Mouse (Mus musculus) small intestine, adult 2 months (tissue): ENCODE measurements at regions not wholly inside any gene's neighbourhood (a gene's known extent, or its start where the extent isn't known, plus 50 kb on each side); places are given as distances from the start of the nearest gene placed in this dataset.

Experiments used
- H3K27ac ChIP-seq: fragments of 200-500 bp; 2 replicates; pipeline ENCODE4 v1.5.1; 2012; ENCODE audit warnings: low read depth, low read length, control low read depth, inconsistent platforms; ENCODE audit not compliant: insufficient read depth
- H3K27me3 ChIP-seq: fragments of 200-500 bp; 2 replicates; pipeline ENCODE4 v1.6.1; 2012; ENCODE audit warnings: mild to moderate bottlenecking, moderate library complexity, low read length, inconsistent platforms; ENCODE audit not compliant: control insufficient read depth, insufficient read depth
- H3K36me3 ChIP-seq: fragments of 200-500 bp; 2 replicates; pipeline ENCODE4 v1.6.1; 2012; ENCODE audit warnings: mild to moderate bottlenecking, low read length, control low read depth, inconsistent platforms; ENCODE audit not compliant: control insufficient read depth, insufficient read depth
- H3K4me1 ChIP-seq: fragments of 200-500 bp; 2 replicates; pipeline ENCODE4 v1.6.1; 2012; ENCODE audit warnings: low read length, inconsistent platforms, mixed read lengths; ENCODE audit not compliant: control insufficient read depth, insufficient read depth, insufficient read length
- H3K4me3 ChIP-seq: fragments of 200-500 bp; 2 replicates; pipeline ENCODE4 v1.5.1; 2012; ENCODE audit warnings: low read depth, mild to moderate bottlenecking, control low read depth, inconsistent platforms, low read length, moderate library complexity
- CTCF ChIP-seq: fragments of 200-500 bp; IDR thresholded peaks from 2 replicates; pipeline ENCODE4 v1.5.1; 2012; ENCODE audit warnings: low read depth, mild to moderate bottlenecking, control low read depth, inconsistent platforms, low read length, moderate library complexity, mixed read lengths; ENCODE audit not compliant: insufficient replicate concordance, insufficient read length; ENCODE audit errors: extremely low read depth
- POLR2A ChIP-seq: fragments of 200-500 bp; IDR thresholded peaks from 2 replicates; pipeline ENCODE4 v1.6.1; 2012; ENCODE audit warnings: low read depth, mild to moderate bottlenecking, control low read depth, inconsistent platforms, low read length, moderate library complexity
- whole genome bisulfite sequencing: fragments of 180-500 bp; shearing (Covaris S2); methylation state at CpG from one replicate; pipeline ENCODE4 v1.1.7; 2018; 5-methylcytosine and 5-hydroxymethylcytosine counted together

DNA sequence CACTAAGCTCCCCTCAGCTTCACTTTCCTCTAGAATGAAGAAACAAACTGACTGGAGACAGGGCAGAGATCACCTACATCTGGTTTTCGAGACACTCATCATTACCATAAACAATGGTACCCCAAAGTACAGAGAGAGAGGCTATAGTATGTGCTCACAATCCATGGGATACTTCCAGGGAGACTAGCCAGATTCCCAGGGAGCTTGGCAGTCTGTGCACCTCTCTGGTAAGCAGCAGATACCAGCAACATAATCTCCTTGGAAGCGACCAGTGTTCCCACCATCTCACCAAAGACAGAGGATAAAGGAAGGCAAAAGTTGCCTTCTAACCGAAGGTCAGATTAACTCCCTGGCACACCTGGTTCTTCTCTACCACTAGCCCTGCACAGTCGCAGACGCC lies 256.4 kb downstream of the Prdm2 start:
- TF ChIP-seq CTCF (no peak), POLR2A (no peak)
- Histone ChIP-seq H3K4me3 (no peak overlapping the region), H3K36me3 (no peaks in the 10 kb centered on the region), H3K27ac (no peak overlapping the region), H3K4me1 (no peaks in the 10 kb centered on the region), H3K27me3 (no peaks in the 10 kb centered on the region)
- 81% methylated on average over 5 of the region's 5 CpGs for WGBS

DNA sequence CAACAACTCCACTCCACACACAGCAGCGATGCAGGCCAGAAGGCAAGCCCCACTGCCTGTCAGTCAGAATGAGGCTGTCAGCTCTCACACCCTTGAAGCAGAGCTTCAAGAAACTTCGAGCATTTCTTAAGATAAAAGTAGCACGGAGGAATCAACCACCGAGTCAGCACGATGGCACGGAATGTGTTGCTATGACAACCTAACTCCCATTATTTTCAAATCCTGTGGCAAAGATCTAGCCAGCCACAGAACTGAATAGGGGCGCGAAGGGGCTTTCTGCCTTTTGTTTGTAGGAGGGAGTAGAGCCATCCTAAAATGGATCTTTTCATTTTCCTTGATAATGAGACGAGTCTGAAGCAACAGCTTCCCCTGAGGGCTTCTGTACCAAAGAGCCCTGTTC lies 259.1 kb downstream of the Prdm2 start:
- no peak overlapping the region for H3K27ac ChIP-seq
- no peaks in the 10 kb centered on the region for H3K4me1 ChIP-seq
- H3K4me3 ChIP-seq: no peak overlapping the region
- no peaks in the 10 kb centered on the region for H3K27me3 ChIP-seq
- TF ChIP-seq POLR2A (no peak), CTCF (no peak)
- no peaks in the 10 kb centered on the region for H3K36me3 ChIP-seq
- 61% methylated on average over 9 of the region's 9 CpGs for WGBS

DNA sequence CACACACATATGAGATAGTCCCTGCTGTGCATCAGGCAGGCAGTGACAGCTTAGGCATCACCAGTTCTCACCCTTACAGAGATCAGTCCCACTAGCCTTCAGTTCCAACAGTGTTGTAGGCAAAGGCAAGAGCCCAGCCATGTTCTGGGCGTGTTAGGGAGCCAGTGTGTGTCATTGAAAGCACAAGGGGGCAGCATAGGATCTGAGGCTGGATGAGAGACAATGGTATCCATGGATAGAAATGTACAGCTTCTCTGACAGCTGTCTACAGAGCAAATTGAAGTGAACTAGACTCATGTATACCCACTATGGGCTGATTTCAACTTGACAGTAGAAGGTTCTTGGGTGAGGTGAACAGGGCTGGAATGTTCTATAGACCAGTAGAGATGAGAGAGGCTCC lies 259.9 kb downstream of the Prdm2 start:
- no peak overlapping the region for H3K4me3 ChIP-seq
- H3K27me3 ChIP-seq: no peaks in the 10 kb centered on the region
- WGBS: 47% methylated on average over 1 of the region's 1 CpGs
- no peak overlapping the region for H3K27ac ChIP-seq
- TF ChIP-seq POLR2A: no peak
- TF ChIP-seq CTCF: no peak
- no peaks in the 10 kb centered on the region for H3K36me3 ChIP-seq
- H3K4me1 ChIP-seq: no peaks in the 10 kb centered on the region

DNA sequence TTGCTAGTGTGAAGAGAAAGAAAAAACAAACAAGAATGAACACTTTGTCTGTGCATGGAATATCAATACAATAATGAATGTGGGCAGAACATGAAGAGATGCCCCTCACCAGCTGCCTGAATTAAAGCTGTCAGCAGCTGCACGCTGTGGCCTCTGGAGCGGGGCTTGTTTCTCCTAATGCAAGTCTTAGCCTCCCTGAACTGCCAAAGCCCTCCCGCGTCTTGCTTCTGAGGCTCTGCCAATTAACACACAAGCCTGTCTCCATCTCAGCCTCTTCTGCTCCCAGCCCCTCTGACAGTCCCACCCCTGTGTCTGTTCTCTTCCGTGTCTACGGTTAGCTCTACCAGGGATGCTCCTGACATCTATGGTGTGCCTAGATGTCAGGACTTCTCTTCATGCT lies 265.1 kb downstream of the Prdm2 start:
- H3K36me3 ChIP-seq: no peaks in the 10 kb centered on the region
- TF ChIP-seq POLR2A (no peak), CTCF (no peak)
- no peaks in the 10 kb centered on the region for H3K4me1 ChIP-seq
- no peak overlapping the region for H3K4me3 ChIP-seq
- 79% methylated on average over 6 of the region's 6 CpGs for WGBS
- H3K27ac ChIP-seq: no peak overlapping the region
- H3K27me3 ChIP-seq: no peaks in the 10 kb centered on the region

DNA sequence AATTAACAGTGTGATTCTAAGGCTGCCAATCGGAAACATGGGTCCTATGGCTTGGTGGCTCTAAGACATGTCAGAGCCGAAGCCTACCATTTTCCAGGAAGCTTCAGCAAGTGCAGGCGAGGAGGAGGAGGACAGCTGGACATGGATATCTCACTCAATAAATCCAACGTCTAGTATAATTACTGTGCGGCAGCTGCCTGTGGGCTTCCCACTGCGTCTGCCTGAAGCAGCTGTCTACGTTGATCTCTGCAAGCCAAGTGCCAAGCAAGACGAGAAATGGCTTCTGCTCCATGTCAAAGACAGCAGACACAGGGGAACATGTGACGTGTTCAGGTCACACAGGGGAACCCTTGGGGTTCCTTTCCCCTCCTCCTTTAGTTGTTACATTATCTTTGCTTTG lies 279.2 kb downstream of the Prdm2 start:
- H3K27me3 ChIP-seq: no peaks in the 10 kb centered on the region
- TF ChIP-seq CTCF (no peak), POLR2A (no peak)
- H3K36me3 ChIP-seq: no peaks in the 10 kb centered on the region
- 75% methylated on average over 9 of the region's 9 CpGs for WGBS
- H3K4me1 ChIP-seq: no peaks in the 10 kb centered on the region
- no peak overlapping the region for H3K4me3 ChIP-seq
- no peak overlapping the region for H3K27ac ChIP-seq

DNA sequence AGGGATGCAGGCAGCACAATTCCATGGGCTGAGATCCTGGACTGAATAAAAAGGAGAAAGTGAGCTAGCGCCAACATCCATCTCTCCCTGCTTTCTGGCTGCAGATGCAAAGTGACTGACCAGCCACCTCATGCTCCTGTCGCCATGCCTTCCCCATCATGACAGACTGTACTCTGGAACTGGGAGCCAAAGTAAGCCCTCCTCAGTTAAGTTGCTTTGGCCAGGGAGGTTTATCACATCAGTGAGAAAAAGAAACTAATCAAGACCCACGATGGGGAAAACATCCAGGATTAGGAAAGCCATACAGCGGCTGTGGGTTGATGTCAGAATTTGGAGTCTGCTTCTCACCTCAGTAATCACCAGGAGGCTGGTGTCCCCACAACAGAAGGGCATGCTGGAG lies 283.6 kb downstream of the Prdm2 start:
- Histone ChIP-seq H3K4me3 (no peak overlapping the region), H3K27ac (no peak overlapping the region), H3K4me1 (no peaks in the 10 kb centered on the region), H3K36me3 (no peaks in the 10 kb centered on the region), H3K27me3 (no peaks in the 10 kb centered on the region)
- TF ChIP-seq POLR2A: no peak
- TF ChIP-seq CTCF: no peak
- WGBS: 85% methylated on average over 4 of the region's 4 CpGs

DNA sequence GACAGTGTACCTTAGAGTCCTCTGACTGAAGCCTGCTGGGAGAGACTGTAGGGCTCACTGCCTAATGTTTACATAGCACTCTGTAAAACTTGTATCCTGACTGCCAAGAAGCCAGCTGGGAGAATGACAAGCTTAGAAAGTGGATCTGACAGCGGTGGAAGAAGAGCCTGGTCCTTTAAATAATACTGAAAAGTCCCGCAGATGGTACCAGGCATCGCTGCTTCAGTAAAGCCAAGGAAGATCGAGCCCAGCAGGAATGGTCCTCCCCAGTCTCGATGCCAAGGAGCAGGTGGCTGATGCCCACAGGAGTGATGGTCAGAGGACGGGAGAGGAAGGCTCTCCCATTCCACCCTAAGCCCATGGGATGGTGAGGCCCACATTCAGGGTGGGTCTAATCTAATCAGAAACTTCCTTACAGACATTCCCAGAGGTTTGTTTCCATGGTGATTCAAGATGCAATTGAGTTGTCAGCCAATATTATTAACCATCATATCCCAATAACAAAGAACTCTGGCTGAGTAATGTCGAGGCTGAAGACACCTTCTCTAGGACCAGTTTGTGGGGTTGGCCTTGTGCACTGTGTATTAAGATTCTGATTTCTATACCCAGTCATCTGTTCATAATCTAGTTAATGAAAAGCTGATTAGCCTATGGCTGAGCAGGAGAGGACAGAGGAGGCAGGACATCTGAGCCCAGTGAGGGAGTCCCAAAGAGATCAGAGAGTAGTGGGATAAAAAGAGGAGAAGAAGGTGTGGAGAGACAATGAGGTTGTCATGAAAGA lies 285.3 kb downstream of the Prdm2 start:
- no peaks in the 10 kb centered on the region for H3K4me1 ChIP-seq
- H3K4me3 ChIP-seq: no peak overlapping the region
- H3K27me3 ChIP-seq: no peaks in the 10 kb centered on the region
- H3K27ac ChIP-seq: no peak overlapping the region
- no peak for TF ChIP-seq CTCF
- TF ChIP-seq POLR2A: no peak
- WGBS: 80% methylated on average over 7 of the region's 7 CpGs
- no peaks in the 10 kb centered on the region for H3K36me3 ChIP-seq

DNA sequence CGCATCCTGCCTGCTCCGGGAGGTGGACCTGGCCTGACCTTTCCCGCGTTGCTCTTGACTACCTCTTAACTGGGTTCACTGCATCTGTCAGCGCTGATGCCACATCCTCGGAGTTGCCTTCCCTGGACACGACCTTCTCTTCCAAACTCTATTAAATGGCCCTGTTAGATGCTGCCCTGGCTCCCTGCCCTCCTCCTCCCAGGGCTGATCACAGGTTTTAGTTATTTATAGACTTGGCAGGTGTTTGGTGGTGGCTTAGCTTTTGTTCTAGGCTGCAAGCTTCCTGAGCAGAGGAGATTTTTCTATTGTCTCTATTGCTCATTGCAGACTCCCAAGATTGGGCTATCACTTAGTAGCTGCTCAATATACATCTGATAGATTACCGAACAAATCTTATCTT lies 287.7 kb downstream of the Prdm2 start:
- no peaks in the 10 kb centered on the region for H3K36me3 ChIP-seq
- no peaks in the 10 kb centered on the region for H3K27me3 ChIP-seq
- H3K27ac ChIP-seq: no peak overlapping the region
- H3K4me3 ChIP-seq: no peak overlapping the region
- 60% methylated on average over 8 of the region's 8 CpGs for WGBS
- TF ChIP-seq POLR2A (no peak), CTCF (no peak)
- no peaks in the 10 kb centered on the region for H3K4me1 ChIP-seq
